Mouse (Mus musculus) neural tube, embryonic 15.5 days (tissue): ENCODE measurements around the gene Gm42372. TPM values are rescaled to one million over a fixed set of nuclear protein-coding genes. Genes with fewer than 3 reads are reported as not detected.

Experiments
- ATAC-seq: fragments of 200-750 bp; cut with Nextera tagmentation; 2 replicates; pipeline ENCODE4 v1.8.0; 2017; ENCODE audit warnings: mild to moderate bottlenecking, moderate TSS enrichment, moderate library complexity; ENCODE audit not compliant: low FRiP score
- H3K27ac ChIP-seq: fragments of 300-500 bp; sonication (generic); replicated peaks from 2 replicates; pipeline ENCODE4 v1.5.1; 2015; ENCODE audit warnings: mild to moderate bottlenecking, inconsistent platforms
- H3K27me3 ChIP-seq: fragments of 300-500 bp; sonication (generic); replicated peaks from 2 replicates; pipeline ENCODE4 v1.6.1; 2015; ENCODE audit warnings: inconsistent platforms
- H3K36me3 ChIP-seq: fragments of 300-500 bp; sonication (generic); 2 replicates; pipeline ENCODE4 v1.6.1; 2015; ENCODE audit warnings: inconsistent platforms
- H3K4me1 ChIP-seq: fragments of 300-500 bp; sonication (generic); 2 replicates; pipeline ENCODE4 v1.6.1; 2015; ENCODE audit warnings: inconsistent platforms
- H3K4me2 ChIP-seq: fragments of 300-500 bp; sonication (generic); 2 replicates; pipeline ENCODE4 v1.6.1; 2015; ENCODE audit warnings: inconsistent platforms, mild to moderate bottlenecking, moderate library complexity
- H3K4me3 ChIP-seq: fragments of 300-500 bp; sonication (generic); replicated peaks from 2 replicates; pipeline ENCODE4 v1.5.1; 2015; ENCODE audit warnings: mild to moderate bottlenecking, inconsistent platforms
- H3K9ac ChIP-seq: fragments of 300-500 bp; sonication (generic); replicated peaks from 2 replicates; pipeline ENCODE4 v1.6.1; 2015; ENCODE audit warnings: mild to moderate bottlenecking, inconsistent platforms
- H3K9me3 ChIP-seq: fragments of 300-500 bp; sonication (generic); replicated peaks from 2 replicates; pipeline ENCODE4 v1.6.1; 2016; ENCODE audit warnings: inconsistent platforms
- WGBS: fragments of 180-500 bp; shearing (Covaris S2); methylation state at CpG from one replicate; pipeline ENCODE4 v1.1.7; 2015; ENCODE audit warnings: mixed read lengths; 5-methylcytosine and 5-hydroxymethylcytosine counted together
- polyA plus RNA-seq: library from polyadenylated mRNA; unstranded; fragments of >200 nt; fragmentation: Nextera tagmentation; extraction: Ambion mirVana; gene quantifications from 2 replicates; pipeline ENCODE4 v1.2.1, GENCODE M21; 2015

The Gm42372 gene
- polyA plus RNA-seq, 1 experiment from 2014 or later, result 6.4 TPM

GRCm38 (mm10) chr7:17025896-17026622 lies 43.2 kb downstream of the Gm42372 start:
- Histone ChIP-seq H3K9ac (peak overlapping the region; percentile 79), H3K9me3 (no peaks in the 10 kb centered on the region), H3K4me2 (peak overlapping the region; percentile 82), H3K36me3 (peaks cover 21% of the 10 kb centered on the region), H3K4me3 (peak overlapping the region; percentile 74), H3K4me1 (peaks cover 42% of the 10 kb centered on the region), H3K27me3 (no peaks in the 10 kb centered on the region), H3K27ac (no peak overlapping the region)
- 73% methylated on average over 9 of the region's 9 CpGs for WGBS
- no peak for ATAC-seq

DNA sequence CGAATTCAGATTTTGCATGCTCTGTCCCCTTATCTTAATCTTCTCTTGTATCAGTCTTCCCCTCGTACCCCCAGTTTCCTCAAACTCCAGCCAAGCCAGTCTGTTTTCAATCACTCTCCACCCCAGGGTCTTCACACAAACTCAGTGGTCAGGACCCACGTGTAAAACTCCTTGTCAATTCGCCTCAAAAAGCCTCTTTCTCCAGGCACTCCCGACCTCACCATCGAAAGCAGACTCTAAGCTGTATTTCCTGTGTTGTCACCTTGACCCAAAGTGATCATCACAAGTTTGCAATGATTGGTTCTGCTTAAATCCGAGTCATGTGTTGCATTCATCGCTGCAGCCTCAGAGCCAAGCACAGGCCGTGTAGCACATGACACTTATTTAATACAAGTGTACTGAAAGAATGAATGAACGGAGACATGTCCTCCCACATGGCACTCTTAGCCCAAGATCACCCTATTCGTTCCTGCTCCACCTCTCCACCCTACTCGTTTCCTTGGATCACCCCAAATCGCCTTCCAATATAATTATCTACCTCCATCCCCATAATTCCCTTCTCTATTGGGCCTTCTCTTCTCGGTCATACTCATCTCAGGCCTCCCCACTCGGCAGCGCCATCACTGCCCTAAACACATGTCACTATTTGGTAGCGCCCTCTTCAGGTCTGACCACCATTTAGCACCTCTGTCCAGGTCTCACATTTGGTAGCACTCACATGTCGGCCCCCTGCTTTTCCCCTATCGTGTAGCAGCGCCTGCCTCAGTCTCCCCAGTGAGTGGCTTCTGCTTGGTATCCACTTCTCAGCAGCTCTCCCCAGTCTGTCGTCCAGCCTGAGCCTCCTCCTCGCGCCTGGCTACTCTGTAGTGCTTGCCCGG lies 44.1 kb downstream of the Gm42372 start:
- 10% methylated on average over 24 of the region's 24 CpGs for WGBS
- Histone ChIP-seq H3K27me3 (no peaks in the 10 kb centered on the region), H3K9ac (peak overlapping the region; percentile 79), H3K27ac (peak overlapping the region; percentile 76), H3K4me2 (peak overlapping the region; percentile 82), H3K9me3 (no peaks in the 10 kb centered on the region), H3K36me3 (peaks cover 12% of the 10 kb centered on the region), H3K4me3 (peak overlapping the region; percentile 74), H3K4me1 (peaks cover 42% of the 10 kb centered on the region)
- peak; percentile 69 for ATAC-seq

- peak within 1 kb of the TSS; percentile 76 for H3K27ac ChIP-seq
- H3K4me3 ChIP-seq, result peak within 1 kb of the TSS; percentile 74
- under 1% methylated on average over 56 of the region's 58 CpGs for WGBS
- peaks cover 4% of the 10 kb centered on the region; the same call in 1 of the 2 replicates for H3K36me3 ChIP-seq
- H3K4me1 ChIP-seq, result peaks cover 42% of the 10 kb centered on the region
- peak; percentile 89 for ATAC-seq
- peak within 1 kb of the TSS; percentile 79 for H3K9ac ChIP-seq
- H3K9me3 ChIP-seq, result no peaks in the 10 kb centered on the region
- H3K27me3 ChIP-seq, result no peaks in the 10 kb centered on the region
- peak within 1 kb of the TSS; percentile 82 for H3K4me2 ChIP-seq
These were observed 44.9 kb downstream of the Gm42372 start, which contains the start of gene Ppp5c for GRCm38 (mm10) chr7:17027588-17028343. TSS of gene Ppp5c (minus strand) at chr7:17027924.

GRCm38 (mm10) chr7:17028923-17029322 lies 46.0 kb downstream of the Gm42372 start:
- Histone ChIP-seq H3K4me3 (no peak overlapping the region), H3K4me1 (peaks cover 36% of the 10 kb centered on the region), H3K9ac (no peak overlapping the region), H3K27ac (no peak overlapping the region), H3K9me3 (no peaks in the 10 kb centered on the region), H3K27me3 (no peaks in the 10 kb centered on the region), H3K36me3 (0 out of 2 replicates have a peak, but pooled peaks cover 3% of the 10 kb centered on the region), H3K4me2 (no peak overlapping the region)
- WGBS, result 82% methylated on average over 7 of the region's 7 CpGs
- no peak for ATAC-seq

GRCm38 (mm10) chr7:17030239-17030638 lies 47.4 kb downstream of the Gm42372 start:
- H3K36me3 ChIP-seq, result peaks cover 9% of the 10 kb centered on the region
- WGBS, result 78% methylated on average over 7 of the region's 7 CpGs
- H3K27me3 ChIP-seq, result no peaks in the 10 kb centered on the region
- H3K4me3 ChIP-seq, result no peak overlapping the region
- H3K9ac ChIP-seq, result no peak overlapping the region
- no peak for ATAC-seq
- no peaks in the 10 kb centered on the region for H3K9me3 ChIP-seq
- H3K27ac ChIP-seq, result no peak overlapping the region
- H3K4me1 ChIP-seq, result peaks cover 24% of the 10 kb centered on the region
- no peak overlapping the region for H3K4me2 ChIP-seq

Other genes starting within 250 kb of the Gm42372 start
- gene Ap2s1, start 244.7 kb upstream of the Gm42372 start, polyA plus RNA-seq, result 412 and 431 TPM in 2 replicates
- 8.7 and 20.5 TPM in 2 replicates for gene Slc1a5, start 201.7 kb upstream of the Gm42372 start, polyA plus RNA-seq
- gene Strn4, start 167.2 kb upstream of the Gm42372 start, polyA plus RNA-seq, result 139 and 156 TPM in 2 replicates
- gene Fkrp, start 166.4 kb upstream of the Gm42372 start, polyA plus RNA-seq, result 48.4 and 50.4 TPM in 2 replicates
- 5.0 and 8.4 TPM in 2 replicates for gene Prkd2, start 140.2 kb upstream of the Gm42372 start, polyA plus RNA-seq
- gene Dact3, start 107.8 kb upstream of the Gm42372 start, polyA plus RNA-seq, result 3.7 and 4.8 TPM in 2 replicates
- 4.0 and 4.1 TPM in 2 replicates for gene Gng8, start 91.3 kb upstream of the Gm42372 start, polyA plus RNA-seq
- gene Ptgir, start 76.6 kb upstream of the Gm42372 start, polyA plus RNA-seq, result 1.1 and 1.3 TPM in 2 replicates
- gene Calm3, start 59.0 kb upstream of the Gm42372 start, polyA plus RNA-seq, result 336 and 404 TPM in 2 replicates
- gene Pnmal2, start 38.4 kb upstream of the Gm42372 start, polyA plus RNA-seq, result 117 and 137 TPM in 2 replicates
- 43.3 and 52.0 TPM in 2 replicates for gene Pnmal1, start 23.4 kb upstream of the Gm42372 start, polyA plus RNA-seq
- gene Ccdc8, start 9.6 kb downstream of the Gm42372 start, polyA plus RNA-seq, result 7.7 and 13.9 TPM in 2 replicates
- 128 TPM in 2 replicates for gene Ppp5c, start 44.8 kb downstream of the Gm42372 start, polyA plus RNA-seq
- 5.3 and 11.7 TPM in 2 replicates for gene Hif3a, start 79.3 kb downstream of the Gm42372 start, polyA plus RNA-seq
- 2.7 and 2.9 TPM in 2 replicates for gene Psg16, start 91.0 kb downstream of the Gm42372 start, polyA plus RNA-seq
- not detected in 2 replicates for gene Ceacam3, start 167.2 kb downstream of the Gm42372 start, polyA plus RNA-seq
- gene Psg29, start 220.4 kb downstream of the Gm42372 start, polyA plus RNA-seq, result not detected in 2 replicates